Mouse (Mus musculus): ENCODE measurements around the gene Gjb5. TPM values are rescaled to one million over a fixed set of nuclear protein-coding genes. Genes with fewer than 3 reads are reported as not detected.

The Gjb5 gene
- polyA plus RNA-seq, 1 experiment from 2014 or later: not detected

GRCm38 (mm10) chr4:127324296-127324695 is 33.7 kb downstream of the Gjb5 start:
- Histone ChIP-seq H3K4me1 (ENCODE audit: control insufficient read depth, insufficient read depth, low read length) (no peaks in the 10 kb centered on the region), H3K36me3 (ENCODE audit: control insufficient read depth, insufficient read depth, low read length) (no peaks in the 10 kb centered on the region), H3K27me3 (ENCODE audit: control insufficient read depth, insufficient read depth, low read length) (0 out of 2 replicates have a peak, but pooled peaks cover 9% of the 10 kb centered on the region), H3K4me3 (ENCODE audit: low read depth, low read length) (no peak overlapping the region), H3K4me2 (ENCODE audit: low read depth, low read length) (no peak overlapping the region), H3K9ac (replicated peaks; ENCODE audit: low read depth, low read length) (no peak overlapping the region), H3K9me3 (ENCODE audit: control insufficient read depth, low read length) (no peaks in the 10 kb centered on the region), H3K27ac (ENCODE audit: low read depth, low read length) (no peak overlapping the region)
- no peak for ATAC-seq (ENCODE audit: low read depth)
- 73% methylated on average over 10 of the region's 10 CpGs for WGBS

- Histone ChIP-seq H3K4me1 (ENCODE audit: control insufficient read depth, insufficient read depth, low read length) (no peaks in the 10 kb centered on the region), H3K27me3 (ENCODE audit: control insufficient read depth, insufficient read depth, low read length) (0 out of 2 replicates have a peak, but pooled peaks cover 9% of the 10 kb centered on the region), H3K9me3 (ENCODE audit: control insufficient read depth, low read length) (no peaks in the 10 kb centered on the region), H3K4me2 (ENCODE audit: low read depth, low read length) (no peak overlapping the region), H3K9ac (replicated peaks; ENCODE audit: low read depth, low read length) (no peak overlapping the region), H3K27ac (ENCODE audit: low read depth, low read length) (no peak overlapping the region), H3K36me3 (ENCODE audit: control insufficient read depth, insufficient read depth, low read length) (no peaks in the 10 kb centered on the region), H3K4me3 (ENCODE audit: low read depth, low read length) (no peak overlapping the region)
- WGBS: 92% methylated on average over 3 of the region's 3 CpGs
- ATAC-seq (ENCODE audit: low read depth): no peak
Measured at GRCm38 (mm10) chr4:127323651-127324050, 34.3 kb downstream of the Gjb5 start.

- no peaks in the 10 kb centered on the region for H3K27me3 ChIP-seq (ENCODE audit: control insufficient read depth, insufficient read depth, low read length)
- no peak overlapping the region for H3K27ac ChIP-seq (ENCODE audit: low read depth, low read length)
- H3K9me3 ChIP-seq (ENCODE audit: control insufficient read depth, low read length): no peaks in the 10 kb centered on the region
- H3K9ac ChIP-seq (replicated peaks; ENCODE audit: low read depth, low read length): no peak overlapping the region
- H3K4me1 ChIP-seq (ENCODE audit: control insufficient read depth, insufficient read depth, low read length): no peaks in the 10 kb centered on the region
- WGBS: 3% methylated on average over 3 of the region's 3 CpGs
- no peak overlapping the region for H3K4me3 ChIP-seq (ENCODE audit: low read depth, low read length)
- peak; percentile 14; the same call in 1 of the 2 replicates for ATAC-seq (ENCODE audit: low read depth)
- H3K36me3 ChIP-seq (ENCODE audit: control insufficient read depth, insufficient read depth, low read length): no peaks in the 10 kb centered on the region
- no peak overlapping the region for H3K4me2 ChIP-seq (ENCODE audit: low read depth, low read length)
Measured at GRCm38 (mm10) chr4:127319613-127320012, 38.4 kb downstream of the Gjb5 start.

- Histone ChIP-seq H3K9me3 (ENCODE audit: control insufficient read depth, low read length) (no peaks in the 10 kb centered on the region), H3K9ac (replicated peaks; ENCODE audit: low read depth, low read length) (no peak overlapping the region), H3K4me1 (ENCODE audit: control insufficient read depth, insufficient read depth, low read length) (no peaks in the 10 kb centered on the region), H3K36me3 (ENCODE audit: control insufficient read depth, insufficient read depth, low read length) (no peaks in the 10 kb centered on the region), H3K27ac (ENCODE audit: low read depth, low read length) (no peak overlapping the region), H3K4me2 (ENCODE audit: low read depth, low read length) (no peak overlapping the region), H3K4me3 (ENCODE audit: low read depth, low read length) (no peak overlapping the region), H3K27me3 (ENCODE audit: control insufficient read depth, insufficient read depth, low read length) (no peaks in the 10 kb centered on the region)
- 62% methylated on average over 4 of the region's 4 CpGs for WGBS
- ATAC-seq (ENCODE audit: low read depth): no peak
Measured at GRCm38 (mm10) chr4:127317143-127317542, 40.8 kb downstream of the Gjb5 start.

- Histone ChIP-seq H3K9ac (replicated peaks; ENCODE audit: low read depth, low read length) (no peak overlapping the region), H3K4me3 (ENCODE audit: low read depth, low read length) (no peak overlapping the region), H3K9me3 (ENCODE audit: control insufficient read depth, low read length) (no peaks in the 10 kb centered on the region), H3K36me3 (ENCODE audit: control insufficient read depth, insufficient read depth, low read length) (no peaks in the 10 kb centered on the region), H3K4me2 (ENCODE audit: low read depth, low read length) (no peak overlapping the region), H3K27me3 (ENCODE audit: control insufficient read depth, insufficient read depth, low read length) (no peaks in the 10 kb centered on the region), H3K4me1 (ENCODE audit: control insufficient read depth, insufficient read depth, low read length) (no peaks in the 10 kb centered on the region), H3K27ac (ENCODE audit: low read depth, low read length) (no peak overlapping the region)
- no peak for ATAC-seq (ENCODE audit: low read depth)
- WGBS: 85% methylated on average over 8 of the region's 8 CpGs
Measured at GRCm38 (mm10) chr4:127315753-127316152, 42.2 kb downstream of the Gjb5 start.

GRCm38 (mm10) chr4:127314585-127314984 is 43.4 kb downstream of the Gjb5 start:
- Histone ChIP-seq H3K27ac (ENCODE audit: low read depth, low read length) (no peak overlapping the region), H3K4me2 (ENCODE audit: low read depth, low read length) (peak overlapping the region; percentile 72; the same call in 1 of the 2 replicates), H3K9ac (replicated peaks; ENCODE audit: low read depth, low read length) (peak overlapping the region; percentile 55; the same call in 1 of the 2 replicates), H3K4me1 (ENCODE audit: control insufficient read depth, insufficient read depth, low read length) (no peaks in the 10 kb centered on the region), H3K36me3 (ENCODE audit: control insufficient read depth, insufficient read depth, low read length) (no peaks in the 10 kb centered on the region), H3K4me3 (ENCODE audit: low read depth, low read length) (no peak overlapping the region), H3K9me3 (ENCODE audit: control insufficient read depth, low read length) (no peaks in the 10 kb centered on the region), H3K27me3 (ENCODE audit: control insufficient read depth, insufficient read depth, low read length) (no peaks in the 10 kb centered on the region)
- ATAC-seq (ENCODE audit: low read depth): no peak
- 54% methylated on average over 9 of the region's 9 CpGs for WGBS

GRCm38 (mm10) chr4:127313861-127314260 is 44.1 kb downstream of the Gjb5 start, which contains the start of gene Gja4:
TSS of gene Gja4 (minus strand) at chr4:127314039.
- 0% methylated on average over 25 of the region's 25 CpGs for WGBS
- no peak within 1 kb of the TSS for H3K27ac ChIP-seq (ENCODE audit: low read depth, low read length)
- H3K4me3 ChIP-seq (ENCODE audit: low read depth, low read length): peak within 1 kb of the TSS; percentile 45
- peak within 1 kb of the TSS; percentile 55 for H3K9ac ChIP-seq (replicated peaks; ENCODE audit: low read depth, low read length)
- no peaks in the 10 kb centered on the region for H3K9me3 ChIP-seq (ENCODE audit: control insufficient read depth, low read length)
- H3K27me3 ChIP-seq (ENCODE audit: control insufficient read depth, insufficient read depth, low read length): no peaks in the 10 kb centered on the region
- peak; percentile 84 for ATAC-seq (ENCODE audit: low read depth)
- H3K4me2 ChIP-seq (ENCODE audit: low read depth, low read length): peak within 1 kb of the TSS; percentile 72
- H3K36me3 ChIP-seq (ENCODE audit: control insufficient read depth, insufficient read depth, low read length): no peaks in the 10 kb centered on the region
- no peaks in the 10 kb centered on the region for H3K4me1 ChIP-seq (ENCODE audit: control insufficient read depth, insufficient read depth, low read length)

GRCm38 (mm10) chr4:127312349-127312748 is 45.6 kb downstream of the Gjb5 start:
- 67% methylated on average over 24 of the region's 24 CpGs for WGBS
- no peaks in the 10 kb centered on the region for H3K36me3 ChIP-seq (ENCODE audit: control insufficient read depth, insufficient read depth, low read length)
- no peak for ATAC-seq (ENCODE audit: low read depth)
- no peaks in the 10 kb centered on the region for H3K9me3 ChIP-seq (ENCODE audit: control insufficient read depth, low read length)
- no peak overlapping the region for H3K27ac ChIP-seq (ENCODE audit: low read depth, low read length)
- H3K4me1 ChIP-seq (ENCODE audit: control insufficient read depth, insufficient read depth, low read length): no peaks in the 10 kb centered on the region
- no peak overlapping the region for H3K9ac ChIP-seq (replicated peaks; ENCODE audit: low read depth, low read length)
- no peak overlapping the region for H3K4me2 ChIP-seq (ENCODE audit: low read depth, low read length)
- no peak overlapping the region for H3K4me3 ChIP-seq (ENCODE audit: low read depth, low read length)
- no peaks in the 10 kb centered on the region for H3K27me3 ChIP-seq (ENCODE audit: control insufficient read depth, insufficient read depth, low read length)

- Histone ChIP-seq H3K36me3 (ENCODE audit: control insufficient read depth, insufficient read depth, low read length) (no peaks in the 10 kb centered on the region), H3K9ac (replicated peaks; ENCODE audit: low read depth, low read length) (no peak overlapping the region), H3K4me1 (ENCODE audit: control insufficient read depth, insufficient read depth, low read length) (no peaks in the 10 kb centered on the region), H3K9me3 (ENCODE audit: control insufficient read depth, low read length) (no peaks in the 10 kb centered on the region), H3K4me2 (ENCODE audit: low read depth, low read length) (no peak overlapping the region), H3K27ac (ENCODE audit: low read depth, low read length) (no peak overlapping the region), H3K4me3 (ENCODE audit: low read depth, low read length) (no peak overlapping the region), H3K27me3 (ENCODE audit: control insufficient read depth, insufficient read depth, low read length) (no peaks in the 10 kb centered on the region)
- 69% methylated on average over 9 of the region's 9 CpGs for WGBS
- ATAC-seq (ENCODE audit: low read depth): no peak
Measured at GRCm38 (mm10) chr4:127311561-127311960, 46.4 kb downstream of the Gjb5 start.

All from neural tube, embryonic 14.5 days (tissue).